Mouse (Mus musculus) CH12.LX (cell line): Measurements from ENCODE around the gene Galnt16. TPM values are rescaled to one million over a fixed set of nuclear protein-coding genes. Genes with fewer than 3 reads are reported as not detected.

ENCODE experiments used
- DNase-seq: peaks from one replicate; pipeline ENCODE4 v3.0.0-alpha.2; 2013; ENCODE audit errors: extremely low read depth
- H3K27ac ChIP-seq: 2 replicates; pipeline ENCODE4 v1.5.1; 2012; ENCODE audit warnings: low read depth, mild to moderate bottlenecking, control low read depth, moderate library complexity; ENCODE audit not compliant: insufficient read depth
- H3K27me3 ChIP-seq: replicated peaks from 2 replicates; pipeline ENCODE3; 2012; ENCODE audit warnings: inconsistent platforms
- H3K36me3 ChIP-seq, 2 experiments: replicated peaks in 1 of 2; 2 replicates each; pipeline versions ENCODE3 to v1.6.1; 2012; ENCODE audit warnings: inconsistent platforms in 1 of 2, low read length in 1 of 2, mild to moderate bottlenecking in 1 of 2, mixed read lengths in 1 of 2, moderate library complexity in 1 of 2; ENCODE audit not compliant: control insufficient read depth in 1 of 2, insufficient read depth in 1 of 2
- H3K4me1 ChIP-seq, 2 experiments: 2 replicates each; pipeline ENCODE4 v1.6.1; 2012; ENCODE audit warnings: inconsistent platforms in 1 of 2, moderate library complexity in 1 of 2; ENCODE audit not compliant: insufficient read depth in 2 of 2, control insufficient read depth in 1 of 2
- H3K4me2 ChIP-seq: 2 replicates; pipeline ENCODE4 v1.6.1; 2012; ENCODE audit warnings: low read depth, mild to moderate bottlenecking, control low read depth; ENCODE audit not compliant: poor library complexity, insufficient read depth, severe bottlenecking
- H3K4me3 ChIP-seq, 3 experiments: fragments of 150-350 bp in 1 of 3; sonication (generic) in 1 of 3; replicated peaks in 1 of 3; 2 replicates each; pipeline versions ENCODE3 to v1.5.1; 2011 to 2012; ENCODE audit warnings: low read depth in 2 of 3, low read length in 2 of 3, mild to moderate bottlenecking in 2 of 3, moderate library complexity in 2 of 3, control low read depth in 1 of 3, improper control_type of control experiment in 1 of 3, inconsistent platforms in 1 of 3, mixed read lengths in 1 of 3; ENCODE audit not compliant: poor library complexity in 1 of 3
- H3K79me2 ChIP-seq: replicated peaks from 2 replicates; pipeline ENCODE4 v1.6.1; 2012; ENCODE audit warnings: mild to moderate bottlenecking, moderate library complexity; ENCODE audit not compliant: control insufficient read depth, poor library complexity, insufficient read depth, severe bottlenecking; ENCODE audit errors: extremely low read depth
- H3K9ac ChIP-seq: 2 replicates; pipeline ENCODE4 v1.6.1; 2012; ENCODE audit warnings: low read depth, mild to moderate bottlenecking, control low read depth, moderate library complexity; ENCODE audit not compliant: insufficient read depth
- H3K9me3 ChIP-seq: replicated peaks from 2 replicates; pipeline ENCODE3; 2012; ENCODE audit warnings: low read length, inconsistent platforms, mixed read lengths
- CHD2 ChIP-seq: IDR thresholded peaks from 2 replicates; pipeline ENCODE4 v1.6.1; 2011; ENCODE audit warnings: low read length, improper control_type of control experiment
- CTCF ChIP-seq, 2 experiments: IDR thresholded peaks in 1 of 2; conservative IDR thresholded peaks in 1 of 2; 2 replicates each; pipeline ENCODE4 v1.5.1; 2011 to 2012; ENCODE audit warnings: low read depth in 2 of 2, low read length in 2 of 2, improper control_type of control experiment in 1 of 2, inconsistent platforms in 1 of 2, mild to moderate bottlenecking in 1 of 2, moderate library complexity in 1 of 2
- E2F4 ChIP-seq: IDR thresholded peaks from 2 replicates; pipeline ENCODE4 v1.6.1; 2011; ENCODE audit warnings: low read depth, low read length, improper control_type of control experiment; ENCODE audit not compliant: insufficient replicate concordance
- ELF1 ChIP-seq: IDR thresholded peaks from 2 replicates; pipeline ENCODE4 v1.6.1; 2014; ENCODE audit warnings: low read depth, mild to moderate bottlenecking, inconsistent platforms, low read length, improper control_type of control experiment
- GABPA ChIP-seq: IDR thresholded peaks from 2 replicates; pipeline ENCODE4 v1.6.1; 2012; ENCODE audit warnings: low read depth, low read length, improper control_type of control experiment, inconsistent platforms; ENCODE audit not compliant: insufficient replicate concordance
- IRF4 ChIP-seq: IDR thresholded peaks from 2 replicates; pipeline ENCODE4 v1.6.1; 2014; ENCODE audit warnings: low read depth, mild to moderate bottlenecking, inconsistent platforms, low read length, improper control_type of control experiment
- JUN ChIP-seq: IDR thresholded peaks from 2 replicates; pipeline ENCODE4 v1.6.1; 2011; ENCODE audit warnings: low read depth, mild to moderate bottlenecking, low read length, improper control_type of control experiment, moderate library complexity; ENCODE audit not compliant: insufficient read depth
- JUND ChIP-seq: conservative IDR thresholded peaks from 2 replicates; pipeline ENCODE4 v1.6.1; 2011; ENCODE audit warnings: low read depth, low read length, improper control_type of control experiment
- KAT2A ChIP-seq: IDR thresholded peaks from 2 replicates; pipeline ENCODE4 v1.6.1; 2012; ENCODE audit warnings: low read length, improper control_type of control experiment, inconsistent platforms; ENCODE audit not compliant: insufficient replicate concordance
- MXI1 ChIP-seq: IDR thresholded peaks from 2 replicates; pipeline ENCODE4 v1.6.1; 2011; ENCODE audit warnings: mild to moderate bottlenecking, low read depth, low read length, improper control_type of control experiment
- MYC ChIP-seq: IDR thresholded peaks from 2 replicates; pipeline ENCODE4 v1.6.1; 2011; ENCODE audit warnings: low read depth, mild to moderate bottlenecking, improper control_type of control experiment, low read length
- NELFE ChIP-seq: IDR thresholded peaks from 2 replicates; pipeline ENCODE4 v1.6.1; 2011; ENCODE audit warnings: low read depth, low read length, improper control_type of control experiment
- POLR2A ChIP-seq: IDR thresholded peaks from 2 replicates; pipeline ENCODE4 v1.6.1; 2011; ENCODE audit warnings: low read depth, mild to moderate bottlenecking, improper control_type of control experiment, low read length
- POLR2AphosphoS2 ChIP-seq: IDR thresholded peaks from 2 replicates; pipeline ENCODE4 v1.6.1; 2011; ENCODE audit warnings: low read depth, low read length, improper control_type of control experiment
- RCOR1 ChIP-seq: conservative IDR thresholded peaks from 2 replicates; pipeline ENCODE4 v1.6.1; 2012; ENCODE audit warnings: low read depth, mild to moderate bottlenecking, inconsistent platforms, low read length, improper control_type of control experiment
- SIN3A ChIP-seq: IDR thresholded peaks from 2 replicates; pipeline ENCODE4 v1.6.1; 2012; ENCODE audit warnings: low read length, improper control_type of control experiment, inconsistent platforms
- SMC3 ChIP-seq: IDR thresholded peaks from 2 replicates; pipeline ENCODE4 v1.6.1; 2011; ENCODE audit warnings: low read depth, low read length, improper control_type of control experiment
- ZC3H11A ChIP-seq: IDR thresholded peaks from 2 replicates; pipeline ENCODE4 v1.6.1; 2012; ENCODE audit warnings: low read depth, mild to moderate bottlenecking, inconsistent platforms, low read length, improper control_type of control experiment
- ZKSCAN1 ChIP-seq: IDR thresholded peaks from 2 replicates; pipeline ENCODE4 v1.6.1; 2012; ENCODE audit warnings: low read depth, inconsistent platforms, low read length, improper control_type of control experiment, borderline replicate concordance
- ZMIZ1 ChIP-seq: IDR thresholded peaks from 2 replicates; pipeline ENCODE4 v1.6.1; 2012; ENCODE audit warnings: low read depth, mild to moderate bottlenecking, inconsistent platforms, low read length, improper control_type of control experiment
- dilution Hi-C: fragments of 300-500 bp; cut with MboI; formaldehyde crosslinking; loops from 2 replicates; pipeline ENCODE4 v1.14.3; 2020; ENCODE audit warnings: low sequenced_read_pairs; ENCODE audit not compliant: extremely low pct_unique_long_range_greater_than_20kb, extremely low pct_ligation_motif_present
- in situ Hi-C: fragments of 300-500 bp; cut with MboI; formaldehyde crosslinking; loops from 3 replicates; pipeline ENCODE4 v1.14.3; 2019; ENCODE audit warnings: low sequenced_read_pairs, low pct_ligation_motif_present, low pct_unique_long_range_greater_than_20kb, mixed read lengths
- polyA plus RNA-seq: library from polyadenylated mRNA; unstranded; fragments of >175 nt; gene quantifications from 2 replicates; pipeline ENCODE4 v1.2.1, GENCODE M21; 2012; ENCODE audit warnings: low read depth; ENCODE audit not compliant: insufficient read length
- total RNA-seq, 2 experiments: library from RNA; depleted of rRNA; stranded (reverse); fragments of 300-350 nt in 1 of 2; fragments of >200 nt in 1 of 2; gene quantifications; 2 replicates each; pipeline ENCODE4 v1.2.3; 2012 to 2014

Gene Galnt16
- total and polyA plus RNA-seq, 3 experiments, result not detected

DNA sequence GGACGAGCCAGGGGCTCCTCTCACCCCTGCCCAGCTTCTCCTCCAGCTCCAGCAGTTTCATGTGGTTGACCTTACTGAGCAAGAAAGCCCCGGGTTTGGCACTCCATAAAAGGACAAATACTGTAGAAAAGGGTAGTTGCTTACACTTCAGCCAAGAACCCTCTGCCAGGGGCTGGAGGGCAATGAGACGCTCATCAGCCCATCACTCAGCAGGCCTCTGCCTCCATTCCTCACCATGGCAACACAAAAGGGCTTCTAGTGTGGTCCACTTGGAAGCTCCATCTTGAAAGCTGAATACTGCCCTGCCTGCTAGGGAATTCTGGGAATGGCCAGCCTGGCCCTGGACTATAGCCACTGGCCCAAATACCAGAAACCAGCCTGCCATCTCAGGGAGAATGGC, 49.3 kb downstream of the Galnt16 start:
- Histone ChIP-seq H3K79me2 (no peaks in the 10 kb centered on the region), H3K9me3 (peaks cover 3% of the 10 kb centered on the region), H3K4me2 (no peak overlapping the region), H3K27ac (no peak overlapping the region), H3K9ac (no peak overlapping the region), H3K36me3 (no peaks in the 10 kb centered on the region), H3K4me3 (no peak overlapping the region), H3K4me1 (no peaks in the 10 kb centered on the region), H3K27me3 (peaks cover 4% of the 10 kb centered on the region)
- in situ Hi-C loops, result no loop called here
- no peak for TF ChIP-seq E2F4
- no peak for TF ChIP-seq MXI1
- TF ChIP-seq SMC3, result no peak
- dilution Hi-C loops, result no loop called here
- DNase-seq, result no peak

DNA sequence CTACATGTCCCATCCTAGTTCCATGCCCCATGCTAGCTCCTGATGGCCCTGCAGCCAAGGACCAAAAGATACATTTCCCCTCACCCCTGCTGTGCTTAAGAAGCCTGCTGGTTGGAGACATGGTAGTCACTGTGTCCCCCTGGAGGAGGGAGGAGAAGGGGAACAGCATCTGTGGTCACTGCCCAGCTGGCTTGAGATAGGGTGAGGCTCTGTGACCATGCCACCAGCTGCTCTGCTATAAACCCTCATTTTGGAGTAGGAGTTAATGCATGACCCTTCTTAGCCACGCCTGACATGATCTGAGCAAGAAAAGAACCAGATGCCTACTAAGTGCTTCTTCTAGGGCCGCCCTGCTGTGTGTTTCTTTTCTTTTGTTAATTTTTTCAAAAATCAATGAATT, 51.5 kb downstream of the Galnt16 start:
- no peak overlapping the region for H3K9ac ChIP-seq
- H3K36me3 ChIP-seq, result no peaks in the 10 kb centered on the region
- TF ChIP-seq ELF1, result no peak
- H3K27me3 ChIP-seq, result peaks cover 2% of the 10 kb centered on the region
- no peak overlapping the region for H3K4me2 ChIP-seq
- no peak for DNase-seq
- H3K4me1 ChIP-seq, result no peaks in the 10 kb centered on the region
- in situ Hi-C loops, result no loop called here
- H3K9me3 ChIP-seq, result peaks cover 3% of the 10 kb centered on the region
- no peaks in the 10 kb centered on the region for H3K79me2 ChIP-seq
- H3K4me3 ChIP-seq, result no peak overlapping the region
- dilution Hi-C loops, result no loop called here
- H3K27ac ChIP-seq, result no peak overlapping the region

DNA sequence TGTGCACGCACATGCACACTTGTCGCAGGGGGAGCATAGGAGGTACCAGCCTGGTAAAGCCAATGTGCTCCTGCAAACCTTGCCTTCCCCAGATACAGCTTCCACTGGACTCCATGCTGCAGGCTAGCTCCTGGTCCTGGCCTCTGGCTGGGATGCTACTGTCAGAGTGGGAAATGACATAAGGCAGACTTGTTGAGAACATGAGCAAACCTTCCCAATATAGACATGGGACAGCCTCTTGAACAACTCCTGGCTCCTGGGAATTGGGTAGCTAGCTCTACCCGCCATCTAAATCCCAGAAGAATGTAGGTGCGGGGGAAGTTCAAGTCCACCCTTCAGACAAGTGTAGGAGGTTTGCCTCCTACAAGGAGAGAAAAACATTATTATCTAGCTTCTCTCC, 56.2 kb downstream of the Galnt16 start:
- TF ChIP-seq JUND (no peak), RCOR1 (no peak), POLR2AphosphoS2 (no peak), NELFE (no peak), KAT2A (no peak), ZKSCAN1 (no peak), MXI1 (no peak), ZMIZ1 (no peak), POLR2A (no peak), CHD2 (no peak), MYC (no peak), SIN3A (no peak), IRF4 (no peak), CTCF (conservative IDR thresholded peaks at IDR 0.05 in 1 of 2, IDR thresholded peaks at IDR 0.05 in 1 of 2; ENCODE audit: low read depth in 2 of 2, low read length in 2 of 2) (no peak), ZC3H11A (no peak), GABPA (no peak), JUN (no peak)
- in situ Hi-C loops, result no loop called here
- no peak overlapping the region for H3K4me3 ChIP-seq
- H3K9ac ChIP-seq, result no peak overlapping the region
- H3K27ac ChIP-seq, result no peak overlapping the region
- peaks cover 0 to 2% of the 10 kb centered on the region in 2 experiments; a peak in 1 of 4 replicates for H3K4me1 ChIP-seq
- H3K36me3 ChIP-seq, result no peaks in the 10 kb centered on the region
- H3K9me3 ChIP-seq, result no peaks in the 10 kb centered on the region
- no peak for DNase-seq
- no peaks in the 10 kb centered on the region for H3K79me2 ChIP-seq
- no peak overlapping the region for H3K4me2 ChIP-seq
- dilution Hi-C loops, result no loop called here
- peaks cover 5% of the 10 kb centered on the region for H3K27me3 ChIP-seq
